Mouse (Mus musculus): Measurements from ENCODE around the gene Nup188. TPM values are rescaled to one million over a fixed set of nuclear protein-coding genes. Genes with fewer than 3 reads are reported as not detected.

The Nup188 gene
- polyA plus RNA-seq, 1 experiment, result 16.5 TPM

- TF ChIP-seq POLR2A (IDR thresholded peaks at IDR 0.05; ENCODE audit: extremely low read depth, insufficient read depth, low read length) (no peak), CTCF (IDR thresholded peaks at IDR 0.05; ENCODE audit: extremely low read depth, insufficient read depth, low read length) (no peak)
- H3K27ac ChIP-seq (ENCODE audit: insufficient read depth, low read length), result peak overlapping the region; percentile 36; the same call in 1 of the 2 replicates
- no peak overlapping the region for H3K4me3 ChIP-seq (ENCODE audit: insufficient read depth, low read length)
- H3K4me1 ChIP-seq (ENCODE audit: control insufficient read depth, insufficient read depth, low read length), result peaks cover 2% of the 10 kb centered on the region; the same call in 1 of the 2 replicates
These were observed 98.6 kb downstream of the Nup188 start for GRCm38 (mm10) chr2:30384814-30385213.

GRCm38 (mm10) chr2:30385591-30385990, 99.4 kb downstream of the Nup188 start:
- Histone ChIP-seq H3K27ac (ENCODE audit: insufficient read depth, low read length) (no peak overlapping the region), H3K4me3 (ENCODE audit: insufficient read depth, low read length) (no peak overlapping the region), H3K4me1 (ENCODE audit: control insufficient read depth, insufficient read depth, low read length) (peaks cover 2% of the 10 kb centered on the region; the same call in 1 of the 2 replicates)
- TF ChIP-seq CTCF (IDR thresholded peaks at IDR 0.05; ENCODE audit: extremely low read depth, insufficient read depth, low read length), result no peak
- TF ChIP-seq POLR2A (IDR thresholded peaks at IDR 0.05; ENCODE audit: extremely low read depth, insufficient read depth, low read length), result no peak; the same call in 1 of the 2 replicates

- TF ChIP-seq POLR2A (IDR thresholded peaks at IDR 0.05; ENCODE audit: extremely low read depth, insufficient read depth, low read length) (peak; percentile 7; the same call in 1 of the 2 replicates), CTCF (IDR thresholded peaks at IDR 0.05; ENCODE audit: extremely low read depth, insufficient read depth, low read length) (no peak)
- Histone ChIP-seq H3K27ac (ENCODE audit: insufficient read depth, low read length) (no peak overlapping the region), H3K4me1 (ENCODE audit: control insufficient read depth, insufficient read depth, low read length) (no peaks in the 10 kb centered on the region), H3K4me3 (ENCODE audit: insufficient read depth, low read length) (no peak overlapping the region)
These were observed 100.7 kb downstream of the Nup188 start for GRCm38 (mm10) chr2:30386913-30387312.

- no peak for TF ChIP-seq POLR2A (IDR thresholded peaks at IDR 0.05; ENCODE audit: extremely low read depth, insufficient read depth, low read length)
- TF ChIP-seq CTCF (IDR thresholded peaks at IDR 0.05; ENCODE audit: extremely low read depth, insufficient read depth, low read length), result no peak
- Histone ChIP-seq H3K4me1 (ENCODE audit: control insufficient read depth, insufficient read depth, low read length) (no peaks in the 10 kb centered on the region), H3K27ac (ENCODE audit: insufficient read depth, low read length) (no peak overlapping the region), H3K4me3 (ENCODE audit: insufficient read depth, low read length) (no peak overlapping the region)
These were observed 102.8 kb downstream of the Nup188 start for GRCm38 (mm10) chr2:30389000-30389399.

GRCm38 (mm10) chr2:30392114-30392576, 105.9 kb downstream of the Nup188 start, which contains the start of gene Dolpp1:
Gene Dolpp1, plus strand, starts transcription at chr2:30392254.
- H3K4me3 ChIP-seq (ENCODE audit: insufficient read depth, low read length), result peak within 1 kb of the TSS; percentile 77
- TF ChIP-seq POLR2A (IDR thresholded peaks at IDR 0.05; ENCODE audit: extremely low read depth, insufficient read depth, low read length), result peak; percentile 84
- TF ChIP-seq CTCF (IDR thresholded peaks at IDR 0.05; ENCODE audit: extremely low read depth, insufficient read depth, low read length), result no peak
- peak within 1 kb of the TSS; percentile 72 for H3K27ac ChIP-seq (ENCODE audit: insufficient read depth, low read length)
- no peaks in the 10 kb centered on the region for H3K4me1 ChIP-seq (ENCODE audit: control insufficient read depth, insufficient read depth, low read length)

- Histone ChIP-seq H3K4me3 (ENCODE audit: insufficient read depth, low read length) (peak overlapping the region; percentile 77), H3K27ac (ENCODE audit: insufficient read depth, low read length) (peak overlapping the region; percentile 72), H3K4me1 (ENCODE audit: control insufficient read depth, insufficient read depth, low read length) (no peaks in the 10 kb centered on the region)
- peak; percentile 20 for TF ChIP-seq POLR2A (IDR thresholded peaks at IDR 0.05; ENCODE audit: extremely low read depth, insufficient read depth, low read length)
- no peak for TF ChIP-seq CTCF (IDR thresholded peaks at IDR 0.05; ENCODE audit: extremely low read depth, insufficient read depth, low read length)
These were observed 106.6 kb downstream of the Nup188 start for GRCm38 (mm10) chr2:30392577-30393369.

GRCm38 (mm10) chr2:30393370-30393656, 107.1 kb downstream of the Nup188 start:
- TF ChIP-seq POLR2A (IDR thresholded peaks at IDR 0.05; ENCODE audit: extremely low read depth, insufficient read depth, low read length) (no peak), CTCF (IDR thresholded peaks at IDR 0.05; ENCODE audit: extremely low read depth, insufficient read depth, low read length) (no peak)
- H3K4me1 ChIP-seq (ENCODE audit: control insufficient read depth, insufficient read depth, low read length), result no peaks in the 10 kb centered on the region
- peak overlapping the region; percentile 77 for H3K4me3 ChIP-seq (ENCODE audit: insufficient read depth, low read length)
- H3K27ac ChIP-seq (ENCODE audit: insufficient read depth, low read length), result no peak overlapping the region

Other genes with a start within 250 kb of the Nup188 start
- 50.8 and 51.9 TPM in 2 replicates for gene Wdr34, start 237.5 kb upstream of the Nup188 start, polyA plus RNA-seq (2012; rRNA removed)
- gene Set, start 229.0 kb upstream of the Nup188 start, polyA plus RNA-seq (2012; rRNA removed), result 153 and 167 TPM in 2 replicates
- gene Pkn3, start 208.7 kb upstream of the Nup188 start, polyA plus RNA-seq (2012; rRNA removed), result 2.2 and 2.4 TPM in 2 replicates
- 18.9 and 19.5 TPM in 2 replicates for gene Zdhhc12, start 192.7 kb upstream of the Nup188 start, polyA plus RNA-seq (2012; rRNA removed)
- 155 and 173 TPM in 2 replicates for gene Zer1, start 161.8 kb upstream of the Nup188 start, polyA plus RNA-seq (2012; rRNA removed)
- gene Tbc1d13, start 152.7 kb upstream of the Nup188 start, polyA plus RNA-seq (2012; rRNA removed), result 43.4 and 43.8 TPM in 2 replicates
- 32.9 and 33.4 TPM in 2 replicates for gene Endog, start 114.9 kb upstream of the Nup188 start, polyA plus RNA-seq (2012; rRNA removed)
- 49.2 and 50.5 TPM in 2 replicates for gene Spout1, start 107.9 kb upstream of the Nup188 start, polyA plus RNA-seq (2012; rRNA removed)
- gene Kyat1, start 80.5 kb upstream of the Nup188 start, polyA plus RNA-seq (2012; rRNA removed), result 21.5 and 22.4 TPM in 2 replicates
- 32.4 and 35.3 TPM in 2 replicates for gene Lrrc8a, start 48.7 kb upstream of the Nup188 start, polyA plus RNA-seq (2012; rRNA removed)
- 17.7 and 18.5 TPM in 2 replicates for gene Gm28035, start 45.8 kb upstream of the Nup188 start, polyA plus RNA-seq (2012; rRNA removed)
- 32.2 and 34.1 TPM in 2 replicates for gene Phyhd1, start 20.2 kb upstream of the Nup188 start, polyA plus RNA-seq (2012; rRNA removed)
- not detected in 2 replicates for gene Gm28038, start 5.4 kb upstream of the Nup188 start, polyA plus RNA-seq (2012; rRNA removed)
- 16.7 and 16.9 TPM in 2 replicates for gene Dolk, start 63 bp upstream of the Nup188 start, polyA plus RNA-seq (2012; rRNA removed)
- 520 and 530 TPM in 2 replicates for gene Sh3glb2, start 72.9 kb downstream of the Nup188 start, polyA plus RNA-seq (2012; rRNA removed)
- gene Miga2, start 77.8 kb downstream of the Nup188 start, polyA plus RNA-seq (2012; rRNA removed), result 85.6 and 97.0 TPM in 2 replicates
- gene Dolpp1, start 105.9 kb downstream of the Nup188 start, polyA plus RNA-seq (2012; rRNA removed), result 32.0 and 35.5 TPM in 2 replicates
- gene Crat, start 129.4 kb downstream of the Nup188 start, polyA plus RNA-seq (2012; rRNA removed), result 44.7 and 50.9 TPM in 2 replicates
- gene Ptpa, start 129.6 kb downstream of the Nup188 start, polyA plus RNA-seq (2012; rRNA removed), result 167 and 176 TPM in 2 replicates
- gene Ier5l, start 187.8 kb downstream of the Nup188 start, polyA plus RNA-seq (2012; rRNA removed), result 19.5 and 22.1 TPM in 2 replicates